Mouse (Mus musculus): ENCODE data around the gene Vmn1r112.
"Not testable (repeated sequence)": the region's sequence is repeated elsewhere in the genome, so short reads cannot be mapped to it uniquely, and the experiment has no call there.

The Vmn1r112 gene

GRCm38 (mm10) chr7:20770885-20771284 lies at the start of gene Vmn1r112:
Gene Vmn1r112, plus strand, starts transcription at chr7:20771185.
- not testable (repeated sequence) for DNase-seq (ENCODE audit: low read depth)

DNA sequence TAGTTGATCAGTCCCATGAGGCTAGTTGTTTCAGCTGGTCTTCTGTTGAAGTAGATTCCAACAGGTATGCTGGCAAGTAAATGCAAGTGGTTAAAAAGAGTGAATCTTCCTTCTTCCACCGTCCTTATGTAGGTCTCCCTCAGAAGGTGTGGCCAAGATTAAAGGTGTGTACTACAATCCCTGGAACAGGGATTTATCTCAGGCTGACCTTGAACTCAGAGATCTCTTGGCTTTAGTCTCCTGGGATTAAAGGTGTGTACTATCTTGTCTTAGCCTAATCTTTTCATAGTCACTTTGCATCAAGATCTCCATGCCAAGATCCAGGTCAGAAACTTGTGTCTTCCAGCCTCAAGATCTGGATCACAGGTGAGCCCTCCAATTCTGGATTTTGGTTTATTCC lies 40.5 kb upstream of the Vmn1r112 start, which contains the start of gene Gm10668:
Gene Gm10668, minus strand, starts transcription at position 101 of the 400 bp plus-strand sequence.
- not testable (repeated sequence) for DNase-seq (ENCODE audit: low read depth)

DNA sequence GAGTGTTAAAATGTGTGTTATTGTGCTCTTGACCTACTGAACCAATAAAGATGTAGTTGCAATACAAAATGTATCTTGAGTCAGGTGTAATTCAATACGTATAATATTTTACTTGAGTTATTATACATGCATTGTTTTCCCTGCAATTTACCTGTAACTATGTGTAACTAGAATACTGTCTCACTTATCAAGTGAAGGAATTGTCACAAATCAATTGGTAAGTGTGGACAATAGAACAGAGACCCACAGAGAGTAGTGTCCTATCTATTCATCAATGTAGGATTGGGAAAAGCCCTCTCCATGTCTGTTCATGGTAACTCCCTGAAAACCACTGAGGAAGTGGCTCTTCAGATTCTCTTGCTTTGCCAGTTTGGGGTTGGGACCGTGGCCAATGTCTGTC lies 16.0 kb downstream of the Vmn1r112 start, which contains the start of gene Vmn1r113:
Gene Vmn1r113, plus strand, starts transcription at position 301 of the 400 bp plus-strand sequence.
- not testable (repeated sequence) for DNase-seq (ENCODE audit: low read depth)

GRCm38 (mm10) chr7:20812086-20812485 lies 41.1 kb downstream of the Vmn1r112 start, which contains the start of gene Vmn1r114:
Gene Vmn1r114, minus strand, starts transcription at chr7:20812186.
- DNase-seq (ENCODE audit: low read depth), result not testable (repeated sequence)

All from 416B (cell line).